Mouse (Mus musculus) adrenal gland, postnatal 4 days (tissue): Measurements from ENCODE around the gene Ppm1h. TPM values are rescaled to one million over a fixed set of nuclear protein-coding genes. Genes with fewer than 3 reads are reported as not detected.

Experiments
- DNase-seq, 2 experiments: peaks; one replicate each; pipeline ENCODE4 v3.0.0; 2021 to 2022; ENCODE audit warnings: low spot score in 2 of 2, mixed read lengths in 2 of 2
- total RNA-seq, 2 experiments: library from RNA; stranded (reverse); gene quantifications; 2 replicates each; pipeline ENCODE4 v1.2.3; 2021

The Ppm1h gene
- total RNA-seq, 2 experiments from 2014 or later = 16.7 to 25.9 TPM

DNA sequence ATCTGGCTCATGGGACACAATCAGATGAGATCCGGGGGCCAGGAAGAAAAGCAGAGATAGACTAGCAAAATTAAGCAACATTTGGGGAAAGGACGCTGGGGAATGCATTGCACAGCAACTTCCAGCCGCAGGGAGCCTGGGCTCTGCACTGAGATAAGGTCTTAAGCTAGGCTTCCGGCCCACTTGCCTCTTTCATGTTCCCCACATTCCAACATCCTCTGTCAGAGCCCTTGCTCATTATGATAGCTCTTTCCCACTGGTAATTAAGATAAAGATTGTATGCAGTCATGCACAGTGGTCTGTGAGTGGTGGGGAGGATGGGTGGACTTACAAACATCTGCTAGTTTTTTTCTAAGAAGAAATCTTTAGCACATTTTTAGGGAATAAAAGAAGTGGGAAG lies 176.6 kb downstream of the Ppm1h start:
- no peak for DNase-seq

GRCm38 (mm10) chr10:122856040-122856764 lies 177.6 kb downstream of the Ppm1h start:
- DNase-seq = no peak

DNA sequence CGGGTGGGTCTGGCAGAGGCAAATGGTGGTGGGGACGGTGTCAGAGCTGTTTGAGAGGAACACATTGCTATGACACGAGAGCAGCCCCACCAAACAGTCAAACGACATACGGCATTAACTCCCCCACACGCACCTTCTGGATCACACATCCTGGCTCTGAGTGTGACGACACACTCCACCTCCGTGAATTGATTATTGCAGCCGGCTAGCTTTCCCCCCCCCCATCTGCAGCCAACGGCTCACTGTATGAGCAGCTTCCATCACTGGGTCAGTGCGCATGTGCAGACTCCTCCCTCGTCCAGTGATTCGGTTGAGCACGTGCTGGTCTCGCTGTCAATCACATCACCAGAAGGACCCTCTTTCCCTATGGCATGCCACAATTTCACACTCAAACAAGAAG lies 178.6 kb downstream of the Ppm1h start:
- DNase-seq = no peak

DNA sequence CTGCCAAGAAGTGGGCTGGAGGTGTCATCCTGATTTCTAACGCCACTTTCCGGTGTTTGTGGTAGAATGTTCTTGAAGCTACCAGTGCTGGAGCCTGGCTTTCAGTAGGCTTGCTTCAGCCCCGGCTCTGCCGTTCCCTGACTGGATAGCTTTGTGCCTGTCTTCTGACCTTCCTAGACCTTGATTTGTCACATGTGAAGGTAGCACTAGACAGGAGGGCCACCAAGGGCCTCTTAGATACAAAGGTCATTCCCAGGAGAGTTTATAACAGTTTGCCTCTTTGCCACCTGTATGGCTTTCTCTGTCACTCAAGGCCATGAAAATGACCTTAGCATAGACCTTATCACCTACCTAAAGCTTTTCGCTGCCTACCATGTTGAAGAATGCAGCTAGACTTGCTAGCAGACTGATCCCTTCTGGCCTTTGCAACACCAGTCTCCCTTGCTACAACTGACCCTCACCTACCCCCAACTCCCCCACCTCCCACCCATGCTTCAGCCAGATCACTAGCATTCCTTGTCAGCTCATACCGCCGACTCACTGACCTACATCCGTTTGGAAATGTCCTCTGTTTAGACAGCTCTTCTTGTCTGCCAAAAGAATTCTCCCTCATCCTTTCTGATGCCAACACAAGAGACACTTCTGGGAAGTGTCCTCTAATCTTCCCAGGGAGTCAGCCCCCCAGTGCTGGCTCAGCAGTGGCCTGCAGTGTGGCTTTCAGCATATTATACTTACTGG lies 180.5 kb downstream of the Ppm1h start:
- no peak for DNase-seq

DNA sequence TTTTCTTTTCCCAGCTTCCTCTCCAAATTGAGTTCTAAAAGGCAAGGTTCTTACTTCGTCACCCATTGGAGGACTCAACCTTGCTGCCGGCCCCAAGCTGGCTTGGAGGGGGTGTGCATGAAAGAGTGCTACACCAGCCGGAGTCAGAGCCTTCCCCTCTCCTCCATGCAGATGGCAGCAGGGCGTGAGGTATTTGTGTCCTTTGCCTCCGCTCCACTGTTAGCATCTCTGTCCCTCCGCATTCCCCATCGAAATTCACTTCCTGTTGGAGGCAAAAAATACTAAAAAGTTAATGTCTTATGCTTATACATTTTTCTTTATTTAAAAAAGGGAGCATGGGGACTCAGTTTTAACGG lies 181.1 kb downstream of the Ppm1h start:
- DNase-seq = no peak

DNA sequence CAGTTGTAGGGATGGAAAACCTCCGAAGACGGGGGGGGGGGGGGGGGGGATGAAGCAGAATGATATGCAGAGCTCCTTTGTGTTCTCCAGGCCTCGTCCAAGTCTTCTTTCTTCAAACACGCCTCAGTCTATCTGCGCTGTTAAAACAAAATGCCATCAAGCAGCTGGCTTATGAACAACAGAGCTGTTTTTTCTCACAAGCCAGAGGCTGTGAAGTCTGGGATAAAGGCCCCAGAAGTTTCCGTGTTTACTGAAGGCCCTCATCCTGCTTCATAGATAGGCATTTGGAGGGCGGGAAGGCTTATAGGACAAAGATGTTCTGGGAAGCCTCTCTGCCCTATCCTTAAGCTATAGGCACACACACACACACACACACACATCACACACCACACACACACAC lies 181.5 kb downstream of the Ppm1h start:
- DNase-seq = no peak

- no peak for DNase-seq
Measured at GRCm38 (mm10) chr10:122861696-122862385, 183.3 kb downstream of the Ppm1h start.

DNA sequence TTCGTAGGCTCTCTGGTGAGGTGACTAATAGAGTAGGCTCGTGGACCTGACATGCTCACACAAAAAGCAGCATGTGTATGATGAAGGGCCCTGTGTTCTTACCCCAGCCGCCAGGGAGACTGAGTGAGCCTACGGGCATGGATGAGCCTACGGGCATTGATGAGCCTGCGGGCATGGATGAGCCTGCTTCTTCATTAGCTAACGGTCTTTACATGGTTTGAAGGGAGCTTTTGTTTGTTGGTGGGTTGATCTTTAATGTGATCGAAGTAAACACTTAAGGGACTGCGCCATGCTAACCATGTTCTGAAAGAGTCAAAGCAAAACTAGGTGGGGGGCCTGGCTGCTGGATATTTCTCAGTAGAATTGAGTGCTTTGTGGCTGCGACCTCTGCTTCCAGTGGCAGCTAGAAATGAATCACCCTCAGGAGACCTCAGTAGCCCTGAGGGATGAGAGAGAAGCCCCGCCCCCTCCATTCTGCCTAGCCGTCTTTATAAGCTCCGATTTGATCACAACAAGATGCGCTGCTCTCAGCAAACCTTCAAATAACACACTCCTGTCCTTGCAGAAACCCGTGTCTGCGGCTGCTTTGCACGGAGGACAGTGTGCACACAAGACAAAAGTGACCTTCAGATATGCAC lies 183.9 kb downstream of the Ppm1h start:
- no peak for DNase-seq

DNA sequence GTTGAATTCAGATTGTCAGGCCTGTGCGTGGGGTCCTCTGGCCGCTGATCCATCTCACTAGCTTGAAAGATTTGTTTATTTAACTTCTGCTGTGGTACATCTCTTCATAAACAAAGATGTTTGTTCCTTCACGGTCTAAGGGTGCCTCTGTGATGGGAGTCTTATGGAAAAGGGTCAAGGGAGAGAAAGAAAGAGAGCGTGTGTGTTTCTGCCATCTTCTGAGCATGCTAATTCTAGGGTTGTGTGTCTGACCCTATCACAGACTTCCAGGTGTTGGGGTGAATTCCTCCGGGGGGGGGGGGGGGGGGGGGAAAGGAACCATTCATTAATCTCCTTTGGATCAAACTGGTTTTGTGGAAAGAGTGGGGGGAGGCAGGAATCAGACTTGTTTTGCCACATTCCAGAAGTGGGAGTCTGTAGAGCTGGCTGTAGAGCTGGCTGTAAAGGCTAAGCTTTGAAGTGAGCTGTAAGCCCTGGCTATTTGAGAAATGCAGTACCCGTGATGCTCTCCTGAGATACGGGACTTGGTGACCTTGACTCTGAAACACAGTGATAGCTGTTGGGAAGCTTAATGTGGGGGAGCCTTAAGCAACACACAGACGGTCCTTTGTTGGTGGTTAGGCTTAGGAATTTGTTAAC lies 191.4 kb downstream of the Ppm1h start:
- no peak for DNase-seq

- no peak for DNase-seq
Measured at GRCm38 (mm10) chr10:122870848-122871494, 192.4 kb downstream of the Ppm1h start.

GRCm38 (mm10) chr10:122872720-122873119 lies 194.2 kb downstream of the Ppm1h start:
- DNase-seq = no peak

DNA sequence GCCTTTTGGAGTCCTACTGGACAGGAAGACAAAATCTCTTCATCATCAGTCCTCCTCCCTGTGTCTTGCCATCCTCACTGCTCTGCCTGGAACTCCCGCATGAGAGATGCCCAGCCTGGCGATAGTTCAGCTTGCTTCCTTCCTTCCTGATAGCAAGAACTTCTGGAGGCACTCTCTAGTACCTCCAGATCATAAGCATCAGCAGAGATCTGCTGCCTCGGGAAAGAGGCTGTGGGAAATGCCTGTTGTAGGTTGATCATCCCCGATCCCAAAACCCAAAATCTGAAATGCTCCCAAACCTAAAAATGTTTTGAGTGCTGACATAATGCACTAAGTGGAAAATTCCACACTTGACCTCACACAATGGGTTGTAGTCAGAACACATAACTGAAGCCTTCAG lies 198.4 kb downstream of the Ppm1h start:
- no peak for DNase-seq

- no peak for DNase-seq
Measured at GRCm38 (mm10) chr10:122877436-122877835, 198.9 kb downstream of the Ppm1h start.

GRCm38 (mm10) chr10:122881456-122881855 lies 202.9 kb downstream of the Ppm1h start:
- DNase-seq = no peak

DNA sequence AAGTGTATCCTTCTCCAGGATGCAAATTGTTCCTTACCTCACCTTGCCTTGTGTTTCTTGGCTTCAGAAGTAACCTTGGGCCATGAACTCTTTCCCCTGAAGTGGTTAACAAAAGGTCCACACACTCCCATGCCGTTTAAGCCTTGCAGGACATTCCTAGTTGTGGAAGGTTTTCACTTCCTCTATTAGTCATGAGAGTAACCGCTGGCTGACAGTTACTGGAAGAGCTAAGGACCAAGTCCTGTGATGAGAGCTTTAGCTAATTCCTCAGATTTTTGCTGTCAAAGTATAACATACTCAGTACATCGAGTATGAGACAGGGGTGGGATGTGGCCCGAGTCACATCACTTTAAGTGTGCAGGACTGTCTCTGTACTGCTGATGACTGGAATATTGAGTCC lies 204.1 kb downstream of the Ppm1h start:
- DNase-seq = no peak

DNA sequence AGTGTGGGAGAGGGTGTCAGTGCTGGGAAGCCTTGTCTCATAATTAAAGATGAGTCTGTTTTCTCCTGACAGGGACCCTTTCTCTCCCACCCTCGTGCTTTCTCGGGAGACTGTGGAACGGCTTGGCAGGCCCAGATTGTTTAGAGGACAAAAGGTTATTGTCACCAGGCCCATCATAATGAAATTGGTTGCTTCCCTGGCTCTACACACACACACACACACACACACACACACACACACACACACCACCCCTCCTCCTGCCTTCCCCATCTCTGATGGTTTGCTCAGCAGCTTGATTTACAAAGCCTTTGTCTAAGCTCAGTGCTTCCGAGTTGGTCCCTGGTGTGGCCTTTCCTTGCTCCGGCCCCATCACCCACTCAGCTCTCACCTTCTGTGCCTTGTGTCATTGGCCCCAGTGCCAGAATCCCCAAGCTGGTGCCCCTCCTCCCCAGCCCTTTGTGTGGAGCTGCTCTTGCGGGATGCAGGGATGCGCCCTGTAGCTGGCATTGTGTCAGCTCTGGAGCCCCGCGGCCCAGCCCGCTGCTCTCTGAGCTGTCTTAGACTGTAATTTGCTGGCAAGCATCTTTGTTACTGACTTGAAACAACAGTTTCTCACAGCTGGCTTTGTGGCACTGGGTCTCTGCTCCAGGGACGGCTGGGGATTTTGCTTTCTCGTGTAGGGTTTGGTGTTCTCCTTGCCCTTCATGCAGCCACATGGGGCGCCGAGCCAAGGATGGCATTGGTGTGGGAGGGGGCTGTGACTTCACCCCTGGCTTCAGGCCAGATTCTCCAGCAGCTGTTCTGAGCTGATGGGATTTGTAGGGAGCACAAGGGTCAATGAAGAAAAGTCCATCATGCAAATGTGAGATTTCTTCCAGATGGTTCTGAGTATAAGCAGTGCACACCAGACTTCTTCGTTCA lies 205.5 kb downstream of the Ppm1h start:
- no peak for DNase-seq

GRCm38 (mm10) chr10:122885301-122885700 lies 206.7 kb downstream of the Ppm1h start:
- no peak for DNase-seq

GRCm38 (mm10) chr10:122886055-122886915 lies 207.7 kb downstream of the Ppm1h start:
- DNase-seq = no peak
